Mouse (Mus musculus): ENCODE measurements around the gene Ddx5. TPM values are rescaled to one million over a fixed set of nuclear protein-coding genes. Genes with fewer than 3 reads are reported as not detected.

The Ddx5 gene
- total and polyA plus RNA-seq, 3 experiments, result 864 to 2,578 (median 866) TPM

GRCm38 (mm10) chr11:106770195-106770974, 18.6 kb downstream of the Ddx5 start:
- no peaks in the 10 kb centered on the region for H3K27me3 ChIP-seq (ENCODE audit: insufficient read depth, low read length)
- peaks cover 8% of the 10 kb centered on the region for H3K9me3 ChIP-seq (replicated peaks)
- no peak for ATAC-seq (ENCODE audit: extremely low read depth, insufficient number of reproducible peaks, low FRiP score, poor library complexity, severe bottlenecking)
- no peaks in the 10 kb centered on the region; the same call in 1 of the 2 replicates for H3K4me1 ChIP-seq (ENCODE audit: insufficient read depth, low read depth, low read length)
- TF ChIP-seq CTCF (IDR thresholded peaks at IDR 0.05; ENCODE audit: low read depth, low read length) (0 out of 2 replicates have a peak, but pooled peaks have one; percentile 21), POLR2AphosphoS5 (IDR thresholded peaks at IDR 0.05; ENCODE audit: insufficient replicate concordance, low read depth, low read length) (no peak)
- no peak overlapping the region for H3K4me3 ChIP-seq (ENCODE audit: low read depth, low read length)
- DNase-seq (ENCODE audit: low spot score), result no peak
- H3K36me3 ChIP-seq (replicated peaks), result peaks cover 94% of the 10 kb centered on the region

GRCm38 (mm10) chr11:106767516-106767915, 21.5 kb downstream of the Ddx5 start:
- DNase-seq (ENCODE audit: low spot score) (no peak), ATAC-seq (ENCODE audit: extremely low read depth, insufficient number of reproducible peaks, low FRiP score, poor library complexity, severe bottlenecking) (no peak)
- TF ChIP-seq POLR2AphosphoS5 (IDR thresholded peaks at IDR 0.05; ENCODE audit: insufficient replicate concordance, low read depth, low read length) (no peak), CTCF (IDR thresholded peaks at IDR 0.05; ENCODE audit: low read depth, low read length) (no peak), GATA2 (IDR thresholded peaks at IDR 0.05; ENCODE audit: borderline replicate concordance, low read depth, low read length) (no peak), TAL1 (conservative IDR thresholded peaks at IDR 0.05; ENCODE audit: low read depth, low read length) (no peak), GATA1 (IDR thresholded peaks at IDR 0.05; ENCODE audit: borderline replicate concordance, low read length) (no peak)
- no peak overlapping the region for H3K4me3 ChIP-seq (ENCODE audit: low read depth, low read length)
- no peaks in the 10 kb centered on the region for H3K27me3 ChIP-seq (ENCODE audit: insufficient read depth, low read length)
- H3K36me3 ChIP-seq (replicated peaks), result peaks cover 84% of the 10 kb centered on the region
- H3K4me1 ChIP-seq (ENCODE audit: insufficient read depth, low read depth, low read length), result peaks cover 7% of the 10 kb centered on the region
- H3K9me3 ChIP-seq (replicated peaks), result peaks cover 8% of the 10 kb centered on the region

- Histone ChIP-seq H3K27me3 (ENCODE audit: insufficient read depth, low read length) (no peaks in the 10 kb centered on the region), H3K4me1 (ENCODE audit: insufficient read depth, low read depth, low read length) (peaks cover 15% of the 10 kb centered on the region), H3K4me3 (ENCODE audit: low read depth, low read length) (no peak overlapping the region), H3K36me3 (replicated peaks) (peaks cover 79% of the 10 kb centered on the region), H3K9me3 (replicated peaks) (peaks cover 8% of the 10 kb centered on the region)
- ATAC-seq (ENCODE audit: extremely low read depth, insufficient number of reproducible peaks, low FRiP score, poor library complexity, severe bottlenecking) (no peak), DNase-seq (ENCODE audit: low spot score) (no peak)
- TF ChIP-seq GATA2 (IDR thresholded peaks at IDR 0.05; ENCODE audit: borderline replicate concordance, low read depth, low read length), result no peak
- TF ChIP-seq CTCF (IDR thresholded peaks at IDR 0.05; ENCODE audit: low read depth, low read length), result no peak
- no peak for TF ChIP-seq GATA1 (IDR thresholded peaks at IDR 0.05; ENCODE audit: borderline replicate concordance, low read length)
- TF ChIP-seq TAL1 (conservative IDR thresholded peaks at IDR 0.05; ENCODE audit: low read depth, low read length), result no peak
Observed at GRCm38 (mm10) chr11:106766611-106767162, 22.3 kb downstream of the Ddx5 start.

GRCm38 (mm10) chr11:106762800-106763185, 26.2 kb downstream of the Ddx5 start:
- peaks cover 48% of the 10 kb centered on the region for H3K36me3 ChIP-seq (replicated peaks)
- DNase-seq (ENCODE audit: low spot score), result no peak
- no peak overlapping the region for H3K4me3 ChIP-seq (ENCODE audit: low read depth, low read length)
- H3K4me1 ChIP-seq (ENCODE audit: insufficient read depth, low read depth, low read length), result peaks cover 20% of the 10 kb centered on the region
- TF ChIP-seq GATA2 (IDR thresholded peaks at IDR 0.05; ENCODE audit: borderline replicate concordance, low read depth, low read length), result no peak
- no peak for TF ChIP-seq POLR2AphosphoS5 (IDR thresholded peaks at IDR 0.05; ENCODE audit: insufficient replicate concordance, low read depth, low read length)
- TF ChIP-seq CTCF (IDR thresholded peaks at IDR 0.05; ENCODE audit: low read depth, low read length), result no peak
- TF ChIP-seq TAL1 (conservative IDR thresholded peaks at IDR 0.05; ENCODE audit: low read depth, low read length), result no peak
- no peak for TF ChIP-seq GATA1 (IDR thresholded peaks at IDR 0.05; ENCODE audit: borderline replicate concordance, low read length)
- H3K27me3 ChIP-seq (ENCODE audit: insufficient read depth, low read length), result no peaks in the 10 kb centered on the region
- no peak for ATAC-seq (ENCODE audit: extremely low read depth, insufficient number of reproducible peaks, low FRiP score, poor library complexity, severe bottlenecking)
- H3K9me3 ChIP-seq (replicated peaks), result peaks cover 4% of the 10 kb centered on the region

- H3K27me3 ChIP-seq (ENCODE audit: insufficient read depth, low read length), result no peaks in the 10 kb centered on the region
- ATAC-seq (ENCODE audit: extremely low read depth, insufficient number of reproducible peaks, low FRiP score, poor library complexity, severe bottlenecking) (0 out of 2 replicates have a peak, but pooled peaks have one; percentile 22), DNase-seq (ENCODE audit: low spot score) (no peak)
- no peaks in the 10 kb centered on the region for H3K9me3 ChIP-seq (replicated peaks)
- TF ChIP-seq CTCF (IDR thresholded peaks at IDR 0.05; ENCODE audit: low read depth, low read length), result no peak
- no peak for TF ChIP-seq GATA2 (IDR thresholded peaks at IDR 0.05; ENCODE audit: borderline replicate concordance, low read depth, low read length)
- TF ChIP-seq GATA1 (IDR thresholded peaks at IDR 0.05; ENCODE audit: borderline replicate concordance, low read length), result no peak
- TF ChIP-seq POLR2AphosphoS5 (IDR thresholded peaks at IDR 0.05; ENCODE audit: insufficient replicate concordance, low read depth, low read length), result no peak
- no peak for TF ChIP-seq TAL1 (conservative IDR thresholded peaks at IDR 0.05; ENCODE audit: low read depth, low read length)
- H3K4me3 ChIP-seq (ENCODE audit: low read depth, low read length), result no peak overlapping the region
- H3K36me3 ChIP-seq (replicated peaks), result peaks cover 43% of the 10 kb centered on the region
- peaks cover 20% of the 10 kb centered on the region for H3K4me1 ChIP-seq (ENCODE audit: insufficient read depth, low read depth, low read length)
Observed at GRCm38 (mm10) chr11:106762139-106762799, 26.7 kb downstream of the Ddx5 start.

GRCm38 (mm10) chr11:106760511-106760910, 28.5 kb downstream of the Ddx5 start:
- TF ChIP-seq POLR2AphosphoS5 (IDR thresholded peaks at IDR 0.05; ENCODE audit: insufficient replicate concordance, low read depth, low read length) (no peak), TAL1 (conservative IDR thresholded peaks at IDR 0.05; ENCODE audit: low read depth, low read length) (no peak), GATA1 (IDR thresholded peaks at IDR 0.05; ENCODE audit: borderline replicate concordance, low read length) (no peak), GATA2 (IDR thresholded peaks at IDR 0.05; ENCODE audit: borderline replicate concordance, low read depth, low read length) (no peak), CTCF (IDR thresholded peaks at IDR 0.05; ENCODE audit: low read depth, low read length) (no peak)

More at GRCm38 (mm10) chr11:106760511-106760910, 28.5 kb downstream of the Ddx5 start:
- ATAC-seq (ENCODE audit: extremely low read depth, insufficient number of reproducible peaks, low FRiP score, poor library complexity, severe bottlenecking), result no peak
- 0 out of 2 replicates have a peak, but pooled peaks cover 2% of the 10 kb centered on the region for H3K27me3 ChIP-seq (ENCODE audit: insufficient read depth, low read length)
- H3K4me1 ChIP-seq (ENCODE audit: insufficient read depth, low read depth, low read length), result peaks cover 20% of the 10 kb centered on the region
- peaks cover 27% of the 10 kb centered on the region for H3K36me3 ChIP-seq (replicated peaks)
- no peak for DNase-seq (ENCODE audit: low spot score)
- no peak overlapping the region for H3K4me3 ChIP-seq (ENCODE audit: low read depth, low read length)
- H3K9me3 ChIP-seq (replicated peaks), result no peaks in the 10 kb centered on the region

Measured in G1E (cell line).